Mouse (Mus musculus): ENCODE results near the gene Gm26992. TPM values are rescaled to one million over a fixed set of nuclear protein-coding genes. Genes with fewer than 3 reads are reported as not detected.

Gm26992 gene
- total RNA-seq, 1 experiment = not detected

- Histone ChIP-seq H3K27ac (ENCODE audit: insufficient read depth, low read depth, low read length, poor library complexity, severe bottlenecking) (no peak overlapping the region), H3K9ac (ENCODE audit: insufficient read depth, low read depth, low read length, poor library complexity, severe bottlenecking) (no peak overlapping the region), H3K9me3 (ENCODE audit: control insufficient read depth, insufficient read depth, low read depth, low read length) (no peaks in the 10 kb centered on the region), H3K4me1 (ENCODE audit: control insufficient read depth in 2 of 2, insufficient read depth in 2 of 2, low read length in 2 of 2, poor library complexity in 1 of 2) (no peaks in the 10 kb centered on the region), H3K36me3 (ENCODE audit: control insufficient read depth, insufficient read depth, low read length, poor library complexity, severe bottlenecking) (no peaks in the 10 kb centered on the region), H3K4me3 (ENCODE audit: insufficient read depth in 1 of 2, low read depth in 1 of 2, low read length in 2 of 2, poor library complexity in 1 of 2, severe bottlenecking in 1 of 2) (peak overlapping the region in 1 of 2 experiments; percentile 11; a peak in 1 of 4 replicates)
- in situ Hi-C loops (cut with MboI; ENCODE audit: low sequenced_read_pairs in 2 of 2, unreplicated experiment in 2 of 2) = no loop called here
- TF ChIP-seq CHD2 (IDR thresholded peaks at IDR 0.05; ENCODE audit: low read depth, low read length) = no peak
- no peak for TF ChIP-seq MAFK (IDR thresholded peaks at IDR 0.05; ENCODE audit: insufficient read depth, low read depth, low read length)
- no peak for TF ChIP-seq HCFC1 (IDR thresholded peaks at IDR 0.05; ENCODE audit: borderline replicate concordance, insufficient read depth, low read length)
- DNase-seq (ENCODE audit: low read depth, low spot score) = no peak
Measured at GRCm38 (mm10) chrX:103492398-103493256, 70.8 kb downstream of the Gm26992 start.

GRCm38 (mm10) chrX:103493351-103494173, 71.8 kb downstream of the Gm26992 start:
- H3K9me3 ChIP-seq (ENCODE audit: control insufficient read depth, insufficient read depth, low read depth, low read length) = no peaks in the 10 kb centered on the region
- H3K4me1 ChIP-seq (ENCODE audit: control insufficient read depth in 2 of 2, insufficient read depth in 2 of 2, low read length in 2 of 2, poor library complexity in 1 of 2) = no peaks in the 10 kb centered on the region
- in situ Hi-C loops (cut with MboI; ENCODE audit: low sequenced_read_pairs in 2 of 2, unreplicated experiment in 2 of 2) = no loop called here
- no peak for DNase-seq (ENCODE audit: low read depth, low spot score)
- peak overlapping the region; percentile 81 for H3K9ac ChIP-seq (ENCODE audit: insufficient read depth, low read depth, low read length, poor library complexity, severe bottlenecking)
- peak overlapping the region; percentile 63 to 75 for H3K4me3 ChIP-seq (ENCODE audit: insufficient read depth in 1 of 2, low read depth in 1 of 2, low read length in 2 of 2, poor library complexity in 1 of 2, severe bottlenecking in 1 of 2)
- no peaks in the 10 kb centered on the region for H3K36me3 ChIP-seq (ENCODE audit: control insufficient read depth, insufficient read depth, low read length, poor library complexity, severe bottlenecking)
- TF ChIP-seq ZNF384 (IDR thresholded peaks at IDR 0.05; ENCODE audit: low read depth, low read length) (no peak), ZC3H11A (IDR thresholded peaks at IDR 0.05; ENCODE audit: borderline replicate concordance, low read depth, low read length) (no peak), MAFK (IDR thresholded peaks at IDR 0.05; ENCODE audit: insufficient read depth, low read depth, low read length) (no peak), CHD2 (IDR thresholded peaks at IDR 0.05; ENCODE audit: low read depth, low read length) (no peak), HCFC1 (IDR thresholded peaks at IDR 0.05; ENCODE audit: borderline replicate concordance, insufficient read depth, low read length) (no peak)
- 0 out of 2 replicates have a peak overlapping the region, but pooled peaks have one; percentile 3 for H3K27ac ChIP-seq (ENCODE audit: insufficient read depth, low read depth, low read length, poor library complexity, severe bottlenecking)

- H3K27ac ChIP-seq (ENCODE audit: insufficient read depth, low read depth, low read length, poor library complexity, severe bottlenecking) = no peak overlapping the region
- no peaks in the 10 kb centered on the region for H3K36me3 ChIP-seq (ENCODE audit: control insufficient read depth, insufficient read depth, low read length, poor library complexity, severe bottlenecking)
- no peak overlapping the region for H3K4me3 ChIP-seq (ENCODE audit: insufficient read depth in 1 of 2, low read depth in 1 of 2, low read length in 2 of 2, poor library complexity in 1 of 2, severe bottlenecking in 1 of 2)
- no peak for TF ChIP-seq ZNF384 (IDR thresholded peaks at IDR 0.05; ENCODE audit: low read depth, low read length)
- no peak for TF ChIP-seq MAFK (IDR thresholded peaks at IDR 0.05; ENCODE audit: insufficient read depth, low read depth, low read length)
- TF ChIP-seq ZC3H11A (IDR thresholded peaks at IDR 0.05; ENCODE audit: borderline replicate concordance, low read depth, low read length) = no peak
- TF ChIP-seq HCFC1 (IDR thresholded peaks at IDR 0.05; ENCODE audit: borderline replicate concordance, insufficient read depth, low read length) = no peak
- no peak for TF ChIP-seq CHD2 (IDR thresholded peaks at IDR 0.05; ENCODE audit: low read depth, low read length)
- H3K9me3 ChIP-seq (ENCODE audit: control insufficient read depth, insufficient read depth, low read depth, low read length) = no peaks in the 10 kb centered on the region
- H3K4me1 ChIP-seq (ENCODE audit: control insufficient read depth in 2 of 2, insufficient read depth in 2 of 2, low read length in 2 of 2, poor library complexity in 1 of 2) = no peaks in the 10 kb centered on the region
- H3K9ac ChIP-seq (ENCODE audit: insufficient read depth, low read depth, low read length, poor library complexity, severe bottlenecking) = no peak overlapping the region
- no peak for DNase-seq (ENCODE audit: low read depth, low spot score)
- in situ Hi-C loops (cut with MboI; ENCODE audit: low sequenced_read_pairs in 2 of 2, unreplicated experiment in 2 of 2) = no loop called here
Measured at GRCm38 (mm10) chrX:103499374-103499773, 77.6 kb downstream of the Gm26992 start.

- in situ Hi-C loops (cut with MboI; ENCODE audit: low sequenced_read_pairs in 2 of 2, unreplicated experiment in 2 of 2) = no loop called here
Measured at GRCm38 (mm10) chrX:103500137-103500536, 78.3 kb downstream of the Gm26992 start.

More at GRCm38 (mm10) chrX:103500137-103500536, 78.3 kb downstream of the Gm26992 start:
- no peak for TF ChIP-seq ZNF384 (IDR thresholded peaks at IDR 0.05; ENCODE audit: low read depth, low read length)
- no peak for TF ChIP-seq MAFK (IDR thresholded peaks at IDR 0.05; ENCODE audit: insufficient read depth, low read depth, low read length)
- TF ChIP-seq HCFC1 (IDR thresholded peaks at IDR 0.05; ENCODE audit: borderline replicate concordance, insufficient read depth, low read length) = no peak
- no peak for TF ChIP-seq ZC3H11A (IDR thresholded peaks at IDR 0.05; ENCODE audit: borderline replicate concordance, low read depth, low read length)
- TF ChIP-seq CHD2 (IDR thresholded peaks at IDR 0.05; ENCODE audit: low read depth, low read length) = no peak
- Histone ChIP-seq H3K4me3 (ENCODE audit: insufficient read depth in 1 of 2, low read depth in 1 of 2, low read length in 2 of 2, poor library complexity in 1 of 2, severe bottlenecking in 1 of 2) (no peak overlapping the region), H3K27ac (ENCODE audit: insufficient read depth, low read depth, low read length, poor library complexity, severe bottlenecking) (no peak overlapping the region), H3K4me1 (ENCODE audit: control insufficient read depth in 2 of 2, insufficient read depth in 2 of 2, low read length in 2 of 2, poor library complexity in 1 of 2) (no peaks in the 10 kb centered on the region), H3K9me3 (ENCODE audit: control insufficient read depth, insufficient read depth, low read depth, low read length) (no peaks in the 10 kb centered on the region), H3K9ac (ENCODE audit: insufficient read depth, low read depth, low read length, poor library complexity, severe bottlenecking) (no peak overlapping the region), H3K36me3 (ENCODE audit: control insufficient read depth, insufficient read depth, low read length, poor library complexity, severe bottlenecking) (no peaks in the 10 kb centered on the region)
- no peak for DNase-seq (ENCODE audit: low read depth, low spot score)

All from ES-E14 (cell line).